Mouse (Mus musculus) mouse embryonic stem cell (cell line): ENCODE measurements around the gene Gm10134.

Source experiments
- in situ Hi-C, 2 experiments: fragments of 300-500 bp; cut with MboI; formaldehyde crosslinking; loops; 1 replicate in 1 of 2; 3 replicates in 1 of 2; pipeline ENCODE4 v1.14.3; 2019 to 2020; ENCODE audit warnings: low sequenced_read_pairs in 2 of 2, low pct_unique_long_range_greater_than_20kb in 1 of 2, mixed read lengths in 1 of 2; ENCODE audit not compliant: unreplicated experiment in 1 of 2

Gm10134 gene

GRCm38 (mm10) chr2:28540587-28541227, 34.8 kb downstream of the Gm10134 start:
- in situ Hi-C loops = no loop called here

DNA sequence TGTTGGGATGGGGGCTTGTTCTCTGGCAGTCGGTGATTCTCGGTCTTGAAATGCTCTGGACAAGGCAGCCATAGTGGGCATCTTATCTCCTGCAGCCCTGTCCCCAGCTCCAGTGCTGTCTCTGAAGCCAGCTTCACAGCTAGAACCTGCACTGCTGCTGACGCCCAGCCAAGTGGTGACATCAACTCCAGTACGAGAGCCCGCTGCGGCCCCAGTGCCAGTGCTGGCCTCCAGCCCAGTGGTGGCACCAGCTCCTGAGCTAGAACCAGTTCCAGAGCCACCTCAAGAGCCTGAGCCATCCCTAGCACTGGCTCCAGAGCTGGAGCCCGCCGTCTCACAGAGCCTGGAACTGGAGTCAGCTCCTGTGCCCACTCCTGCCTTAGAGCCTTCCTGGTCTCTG, 38.0 kb downstream of the Gm10134 start:
- in situ Hi-C loops = no loop called here

DNA sequence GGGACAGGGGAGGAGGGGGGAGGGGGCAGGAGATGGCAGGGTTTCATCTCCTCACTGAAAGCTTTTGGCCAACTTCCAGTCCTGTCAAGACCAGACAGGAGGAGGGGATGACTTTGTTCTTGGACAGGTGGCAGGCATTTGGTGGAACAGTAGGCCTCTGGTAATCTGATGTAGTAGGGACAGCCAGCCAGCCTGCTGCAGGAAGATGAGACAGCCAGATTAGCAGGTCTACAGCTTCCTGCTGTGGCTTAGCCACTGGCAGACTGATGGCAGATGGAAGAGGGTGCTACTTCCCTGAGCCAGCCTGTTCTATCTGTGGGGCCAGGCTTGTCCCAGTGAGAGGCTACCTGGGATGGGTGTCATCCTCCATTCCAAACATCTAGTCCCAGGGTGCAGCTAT, 40.1 kb downstream of the Gm10134 start:
- in situ Hi-C loops = no loop called here

DNA sequence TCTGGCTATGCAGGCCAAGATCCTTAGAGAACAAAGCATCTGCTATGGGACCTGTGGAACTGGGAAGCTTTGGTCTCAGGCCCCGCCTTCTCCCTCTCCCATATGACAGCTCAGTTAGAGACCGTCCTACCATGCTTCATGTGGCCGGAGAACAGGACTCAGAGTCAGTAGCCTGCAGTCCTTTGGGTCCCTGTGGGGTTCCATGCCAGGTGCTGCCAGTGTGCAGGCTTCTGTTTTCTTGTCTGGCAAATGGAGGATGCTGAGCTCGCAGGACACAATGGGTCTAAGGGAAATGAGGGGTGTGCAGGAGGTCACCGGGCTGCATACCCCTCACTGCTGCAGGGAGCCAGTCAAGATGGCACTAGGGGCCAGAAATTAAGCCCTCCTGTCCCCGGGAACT, 40.7 kb downstream of the Gm10134 start:
- in situ Hi-C loops = no loop called here

- in situ Hi-C loops = no loop called here
These were observed 41.6 kb downstream of the Gm10134 start for GRCm38 (mm10) chr2:28547237-28548172.

GRCm38 (mm10) chr2:28549157-28549556, 43.3 kb downstream of the Gm10134 start:
- in situ Hi-C loops = no loop called here

DNA sequence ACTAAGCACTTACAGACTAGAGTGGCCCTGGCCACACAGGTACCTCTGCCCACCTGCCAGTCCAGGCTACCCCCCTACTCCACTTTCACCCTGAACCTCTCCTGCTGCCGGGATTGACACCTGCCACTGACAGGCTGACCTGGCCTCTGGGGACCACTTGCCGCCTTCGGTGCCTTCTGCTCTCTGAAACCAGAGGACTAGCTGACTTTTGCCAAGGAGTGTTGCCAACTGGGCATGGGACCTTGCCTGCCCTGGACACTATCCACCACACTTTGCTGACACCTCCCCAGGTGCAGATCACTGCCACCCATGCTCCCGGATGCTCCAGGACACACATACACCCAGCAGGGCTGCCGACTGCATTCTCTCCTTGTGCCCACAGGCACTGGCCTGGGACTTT, 46.4 kb downstream of the Gm10134 start:
- in situ Hi-C loops = loop anchor here (5.0 to 25.0 kb wide), 2 partner anchors 35 to 340 kb away; no protein-coding TSS in a partner anchor
